Mouse (Mus musculus) urinary bladder, postnatal 0 days (tissue): ENCODE data around the gene Scd3. TPM values are rescaled to one million over a fixed set of nuclear protein-coding genes. Genes with fewer than 3 reads are reported as not detected.

Experiments
- polyA plus RNA-seq: library from polyadenylated mRNA; unstranded; fragments of >200 nt; fragmentation: Nextera tagmentation; extraction: Ambion mirVana; gene quantifications from 2 replicates; pipeline ENCODE4 v1.2.1, GENCODE M21; 2015

The Scd3 gene
- polyA plus RNA-seq: not detected in 2 replicates

GRCm38 (mm10) chr19:44203015-44203564, at the start of gene Scd3:
TSS of gene Scd3 (plus strand) at chr19:44203269.

DNA sequence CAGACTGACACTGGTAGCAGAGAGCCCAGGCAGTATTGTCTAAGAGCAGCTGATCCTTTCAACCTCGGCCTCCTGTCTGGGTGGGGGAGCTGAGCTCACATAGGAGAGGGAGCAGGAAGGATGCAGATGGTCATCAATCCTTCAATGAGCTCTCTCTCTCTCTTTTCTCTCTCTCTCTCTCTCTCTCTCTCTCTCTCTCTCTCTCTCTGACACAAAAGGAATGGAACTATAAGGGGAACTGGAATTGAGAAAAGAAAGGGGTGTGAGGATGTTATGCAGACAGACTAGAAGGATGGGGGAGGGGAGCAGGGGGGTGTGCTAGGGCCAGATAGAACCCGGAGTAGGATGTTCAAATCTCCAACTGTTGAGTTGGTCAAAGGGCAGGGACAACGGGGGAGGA, 10.7 kb upstream of the Scd3 start, which contains the start of gene Pkd2l1:
Pkd2l1 (minus strand) TSS at position 101 of the 400 bp plus-strand sequence.

GRCm38 (mm10) chr19:44292941-44293768, 90.1 kb downstream of the Scd3 start, which contains the start of gene Scd2:
TSS of gene Scd2 (plus strand) at chr19:44293674.

Other genes starting within 250 kb of the Scd3 start
- gene Cpn1, start 216.7 kb upstream of the Scd3 start, polyA plus RNA-seq: 0.12 and 0.25 TPM in 2 replicates
- 0.79 and 0.97 TPM in 2 replicates for gene Cyp2c23, start 174.1 kb upstream of the Scd3 start, polyA plus RNA-seq
- gene Erlin1, start 133.5 kb upstream of the Scd3 start, polyA plus RNA-seq: 25.5 and 28.9 TPM in 2 replicates
- gene Chuk, start 95.8 kb upstream of the Scd3 start, polyA plus RNA-seq: 19.4 and 23.0 TPM in 2 replicates
- 12.0 and 15.1 TPM in 2 replicates for gene Cwf19l1, start 67.4 kb upstream of the Scd3 start, polyA plus RNA-seq
- 49.9 and 51.6 TPM in 2 replicates for gene Bloc1s2, start 56.8 kb upstream of the Scd3 start, polyA plus RNA-seq
- gene Pkd2l1, start 10.8 kb upstream of the Scd3 start, polyA plus RNA-seq: not detected in 2 replicates
- gene Scd2, start 90.4 kb downstream of the Scd3 start, polyA plus RNA-seq: 57.6 and 114 TPM in 2 replicates
- gene Scd4, start 129.8 kb downstream of the Scd3 start, polyA plus RNA-seq: 0.51 and 0.97 TPM in 2 replicates
- gene Scd1, start 204.6 kb downstream of the Scd3 start, polyA plus RNA-seq: 9.1 and 14.9 TPM in 2 replicates